Mouse (Mus musculus): ENCODE measurements around the gene Fkbp8. TPM values are rescaled to one million over a fixed set of nuclear protein-coding genes. Genes with fewer than 3 reads are reported as not detected.
A peak's percentile ranks its signal among the peaks of the same experiment; 100 is the strongest.

The Fkbp8 gene
- total RNA-seq, 1 experiment from 2014 or later: 95.9 TPM

GRCm38 (mm10) chr8:70551558-70552161 is 24.1 kb downstream of the Fkbp8 start:
- no peak for ATAC-seq (replicated peaks; ENCODE audit: low read depth, poor library complexity, severe bottlenecking)

GRCm38 (mm10) chr8:70552836-70553235 is 25.3 kb downstream of the Fkbp8 start:
- ATAC-seq (replicated peaks; ENCODE audit: low read depth, poor library complexity, severe bottlenecking): peak; percentile 24

- ATAC-seq (replicated peaks; ENCODE audit: low read depth, poor library complexity, severe bottlenecking): no peak
Observed at GRCm38 (mm10) chr8:70553740-70554139, 26.2 kb downstream of the Fkbp8 start.

GRCm38 (mm10) chr8:70555079-70555747 is 27.7 kb downstream of the Fkbp8 start:
- no peak for ATAC-seq (replicated peaks; ENCODE audit: low read depth, poor library complexity, severe bottlenecking)

GRCm38 (mm10) chr8:70558334-70558733 is 30.8 kb downstream of the Fkbp8 start:
- peak; percentile 70 for ATAC-seq (replicated peaks; ENCODE audit: low read depth, poor library complexity, severe bottlenecking)

GRCm38 (mm10) chr8:70558983-70559382 is 31.5 kb downstream of the Fkbp8 start:
- no peak for ATAC-seq (replicated peaks; ENCODE audit: low read depth, poor library complexity, severe bottlenecking)

- ATAC-seq (replicated peaks; ENCODE audit: low read depth, poor library complexity, severe bottlenecking): peak; percentile 65
Observed at GRCm38 (mm10) chr8:70560096-70560495, 32.6 kb downstream of the Fkbp8 start.

- ATAC-seq (replicated peaks; ENCODE audit: low read depth, poor library complexity, severe bottlenecking): no peak
Observed at GRCm38 (mm10) chr8:70560564-70560963, 33.0 kb downstream of the Fkbp8 start.

- no peak for ATAC-seq (replicated peaks; ENCODE audit: low read depth, poor library complexity, severe bottlenecking)
Observed at GRCm38 (mm10) chr8:70561357-70561756, 33.8 kb downstream of the Fkbp8 start.

- ATAC-seq (replicated peaks; ENCODE audit: low read depth, poor library complexity, severe bottlenecking): no peak
Observed at GRCm38 (mm10) chr8:70561809-70562535, 34.4 kb downstream of the Fkbp8 start.

GRCm38 (mm10) chr8:70562802-70563201 is 35.3 kb downstream of the Fkbp8 start:
- ATAC-seq (replicated peaks; ENCODE audit: low read depth, poor library complexity, severe bottlenecking): no peak

- ATAC-seq (replicated peaks; ENCODE audit: low read depth, poor library complexity, severe bottlenecking): no peak
Observed at GRCm38 (mm10) chr8:70563763-70564387, 36.4 kb downstream of the Fkbp8 start.

- ATAC-seq (replicated peaks; ENCODE audit: low read depth, poor library complexity, severe bottlenecking): no peak
Observed at GRCm38 (mm10) chr8:70564696-70565235, 37.2 kb downstream of the Fkbp8 start.

- peak; percentile 56 for ATAC-seq (replicated peaks; ENCODE audit: low read depth, poor library complexity, severe bottlenecking)
Observed at GRCm38 (mm10) chr8:70565561-70565960, 38.0 kb downstream of the Fkbp8 start.

- no peak for ATAC-seq (replicated peaks; ENCODE audit: low read depth, poor library complexity, severe bottlenecking)
Observed at GRCm38 (mm10) chr8:70570360-70570759, 42.8 kb downstream of the Fkbp8 start.

GRCm38 (mm10) chr8:70570990-70571389 is 43.5 kb downstream of the Fkbp8 start:
- no peak for ATAC-seq (replicated peaks; ENCODE audit: low read depth, poor library complexity, severe bottlenecking)

GRCm38 (mm10) chr8:70574302-70574701 is 46.8 kb downstream of the Fkbp8 start:
- no peak for ATAC-seq (replicated peaks; ENCODE audit: low read depth, poor library complexity, severe bottlenecking)

- peak; percentile 76 for ATAC-seq (replicated peaks; ENCODE audit: low read depth, poor library complexity, severe bottlenecking)
Observed at GRCm38 (mm10) chr8:70574915-70575314, 47.4 kb downstream of the Fkbp8 start.

GRCm38 (mm10) chr8:70577207-70577606 is 49.7 kb downstream of the Fkbp8 start:
- no peak for ATAC-seq (replicated peaks; ENCODE audit: low read depth, poor library complexity, severe bottlenecking)
